Mouse (Mus musculus) MN1 (cell line): ENCODE data around the gene Ube2l3.
"Not testable (repeated sequence)": the region's sequence is repeated elsewhere in the genome, so short reads cannot be mapped to it uniquely, and the experiment has no call there.

Experiments used
- DNase-seq: peaks from one replicate; pipeline ENCODE4 v3.0.0-alpha.2; 2016; ENCODE audit warnings: low spot score

Ube2l3 gene

GRCm38 (mm10) chr16:17208389-17209361 is 6.2 kb upstream of the Ube2l3 start, which contains the start of gene Rimbp3:
Rimbp3 (plus strand) TSS chr16:17208603.
- DNase-seq = peak; percentile 93

DNA sequence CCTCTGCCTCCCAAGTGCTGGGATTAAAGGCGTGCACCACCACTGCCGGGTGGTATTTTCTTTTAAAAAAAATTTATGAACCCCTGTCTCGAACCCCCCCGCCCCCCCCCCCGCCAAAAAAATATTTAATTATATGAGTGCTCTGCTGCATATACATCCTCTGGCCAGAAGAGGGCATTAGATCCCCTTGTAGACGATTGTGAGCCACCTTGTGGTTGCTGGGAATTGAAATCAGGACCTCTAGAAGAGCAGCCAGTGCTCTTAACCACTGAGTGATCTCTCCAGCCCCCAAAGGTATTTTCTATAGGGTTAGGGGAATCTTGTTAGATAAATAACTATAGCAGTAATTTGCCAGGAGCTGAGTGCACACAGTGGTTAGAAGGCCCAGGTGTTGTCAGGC is 2.5 kb upstream of the Ube2l3 start:
- peak; percentile 66 for DNase-seq

GRCm38 (mm10) chr16:17201977-17202376 is 472 bp downstream of the Ube2l3 start:
- peak; percentile 67 for DNase-seq

DNA sequence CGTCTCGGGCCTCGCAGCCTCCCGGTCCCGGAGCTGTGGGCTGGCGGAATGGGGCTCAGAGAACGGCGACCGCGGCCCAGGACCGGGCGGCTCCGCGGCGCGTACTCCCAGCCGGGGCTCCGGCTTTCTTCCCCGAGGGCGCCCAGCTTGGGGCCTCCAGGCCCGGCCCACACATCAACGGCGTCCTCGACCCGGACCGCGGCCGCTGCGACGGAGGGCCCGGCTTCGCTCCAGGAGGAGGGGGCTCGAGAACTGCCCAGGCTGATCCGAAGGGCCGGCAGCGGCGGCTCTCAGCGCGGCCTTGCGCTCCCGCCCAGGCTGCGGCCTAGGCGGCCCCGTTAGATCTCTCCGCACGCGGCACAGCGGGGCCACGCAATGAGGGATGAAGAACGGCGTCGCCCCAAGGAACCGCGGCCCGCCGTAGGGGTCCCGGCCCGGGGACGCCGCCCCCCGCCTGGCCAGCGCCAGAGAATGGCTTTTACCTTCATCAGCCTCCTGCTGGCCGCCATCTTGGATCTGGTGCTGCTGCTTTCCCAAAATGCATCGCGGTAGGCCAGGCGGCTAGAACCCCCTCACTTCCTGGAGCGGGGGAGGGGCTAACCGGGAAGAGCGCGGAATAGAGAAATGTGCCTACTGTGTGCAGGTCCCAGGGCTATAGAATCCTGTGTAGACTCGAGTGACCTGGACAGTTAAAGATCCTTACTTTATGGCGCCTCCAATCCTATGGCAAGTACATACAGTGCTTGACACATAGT is 1.3 kb downstream of the Ube2l3 start:
- DNase-seq = peak; percentile 86

DNA sequence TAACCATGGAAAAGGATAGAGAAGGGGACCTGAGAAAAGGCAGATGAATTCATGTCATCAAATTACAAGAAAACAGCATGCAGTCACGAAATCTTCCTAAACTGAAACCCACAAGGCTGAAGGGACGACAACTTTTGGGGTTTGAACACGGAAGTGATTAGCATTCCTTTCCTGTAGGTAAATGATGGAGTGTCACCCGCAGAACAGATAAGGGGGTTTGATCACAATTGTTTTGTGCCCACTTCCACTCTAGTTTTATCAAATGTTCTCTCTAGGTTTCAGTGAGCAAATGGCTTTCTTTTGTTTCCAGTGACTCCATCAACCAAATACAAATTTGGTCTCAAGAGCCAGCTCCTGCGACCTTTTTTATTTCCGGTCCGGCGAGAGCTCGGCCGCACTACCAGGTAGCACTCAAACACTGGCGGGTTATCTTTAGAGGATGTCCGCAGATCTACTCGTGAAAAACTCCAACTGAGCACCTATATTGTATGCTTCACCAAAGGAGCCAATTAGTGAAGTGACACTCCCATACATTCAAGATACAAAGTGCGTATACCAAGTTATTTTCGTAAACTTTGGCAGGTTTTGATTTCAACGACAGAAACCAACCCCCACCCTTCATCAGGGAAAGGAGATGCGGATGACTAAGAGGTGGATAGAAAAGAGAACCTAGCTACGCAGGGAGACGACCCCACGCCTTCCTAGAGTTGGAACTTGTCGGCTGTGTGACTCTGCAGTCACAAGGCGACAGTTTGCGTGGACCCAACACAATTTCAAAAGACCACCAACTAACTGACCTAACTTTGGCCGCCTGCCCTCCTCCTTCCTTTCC is 2.1 kb downstream of the Ube2l3 start:
- peak; percentile 28 for DNase-seq

DNA sequence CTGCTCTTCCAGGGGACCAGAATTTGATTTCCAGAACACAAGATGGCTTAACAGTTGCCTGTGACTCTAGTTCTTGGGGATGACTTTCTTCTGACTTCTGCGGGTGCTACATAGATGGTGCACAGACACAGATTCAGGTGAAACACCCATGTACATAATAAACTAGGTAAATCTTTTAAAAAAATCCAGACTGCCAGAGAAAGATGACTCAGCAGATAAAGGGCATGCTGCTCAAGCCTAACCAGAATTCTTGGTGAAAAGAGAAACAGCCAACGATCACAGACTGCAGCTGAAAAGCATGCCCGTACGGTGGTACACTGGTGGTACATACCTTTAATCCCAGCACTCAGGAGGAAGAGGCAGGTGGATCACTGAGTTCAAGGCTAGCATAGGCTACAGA is 8.6 kb downstream of the Ube2l3 start:
- no peak for DNase-seq

- DNase-seq = no peak
Observed at GRCm38 (mm10) chr16:17185475-17185874, 17.0 kb downstream of the Ube2l3 start.

DNA sequence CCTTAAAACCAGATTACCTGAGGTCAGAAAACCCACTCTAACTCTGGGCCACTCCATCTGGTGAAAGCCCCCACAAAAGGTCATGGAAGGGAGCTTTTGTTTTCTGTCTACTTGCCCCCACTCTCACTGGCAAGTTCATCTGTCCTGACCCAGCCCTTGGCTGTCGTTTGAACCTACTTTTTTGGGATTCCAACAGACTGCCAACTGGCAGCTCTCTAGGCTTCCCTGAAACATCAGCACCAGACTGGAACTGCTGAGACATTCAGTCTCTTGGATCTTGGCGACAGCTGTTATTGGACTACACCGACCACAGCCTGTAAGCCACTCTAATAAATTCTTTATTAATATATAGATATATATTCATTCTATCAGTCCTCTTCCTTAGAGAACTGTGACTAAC is 19.4 kb downstream of the Ube2l3 start:
- no peak for DNase-seq

GRCm38 (mm10) chr16:17182136-17182535 is 20.3 kb downstream of the Ube2l3 start:
- no peak for DNase-seq

- DNase-seq = no peak
Observed at GRCm38 (mm10) chr16:17181382-17181781, 21.1 kb downstream of the Ube2l3 start.

DNA sequence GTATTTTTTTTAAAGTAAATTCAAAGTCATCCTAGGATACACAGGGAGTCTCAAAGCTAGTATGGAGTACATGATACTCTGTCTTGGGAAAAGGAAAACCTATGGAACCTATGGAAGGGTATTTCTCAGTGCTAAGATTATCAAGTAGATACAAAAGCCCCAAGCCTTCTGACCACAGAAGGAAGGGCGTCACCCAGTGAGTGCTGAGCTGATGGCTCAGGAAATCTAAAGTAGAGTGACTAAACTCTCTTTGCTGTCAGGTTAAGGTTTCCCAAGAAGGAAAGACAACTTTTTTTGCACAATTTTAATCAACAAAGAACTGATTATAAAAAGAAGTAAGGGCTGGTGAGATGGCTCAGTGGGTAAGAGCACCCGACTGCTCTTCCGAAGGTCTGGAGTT is 22.7 kb downstream of the Ube2l3 start:
- no peak for DNase-seq

DNA sequence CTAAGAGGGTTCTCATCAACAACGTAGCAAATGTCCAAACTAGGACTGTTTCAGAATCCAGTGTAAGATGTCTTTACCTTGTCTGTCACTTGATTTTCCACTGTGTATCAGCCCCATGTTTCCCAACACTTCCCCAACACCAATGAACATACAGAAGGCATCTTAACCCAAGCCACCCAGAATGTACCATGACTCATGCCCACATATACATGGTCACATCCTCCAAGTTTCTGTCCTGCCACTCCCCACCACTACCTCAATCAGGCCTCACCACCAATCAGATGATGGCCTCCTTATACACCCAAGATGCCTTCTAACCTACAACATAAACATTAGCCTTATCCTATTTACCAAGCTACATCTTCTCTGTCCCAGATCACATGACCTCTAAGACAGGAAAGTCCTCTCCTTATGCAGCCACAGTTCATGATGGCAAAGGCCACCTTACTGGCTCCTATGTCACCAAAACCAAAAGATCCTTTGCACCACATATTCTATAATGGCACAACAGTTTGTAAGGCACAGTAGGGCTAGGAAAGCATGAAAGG is 24.8 kb downstream of the Ube2l3 start:
- DNase-seq = no peak

DNA sequence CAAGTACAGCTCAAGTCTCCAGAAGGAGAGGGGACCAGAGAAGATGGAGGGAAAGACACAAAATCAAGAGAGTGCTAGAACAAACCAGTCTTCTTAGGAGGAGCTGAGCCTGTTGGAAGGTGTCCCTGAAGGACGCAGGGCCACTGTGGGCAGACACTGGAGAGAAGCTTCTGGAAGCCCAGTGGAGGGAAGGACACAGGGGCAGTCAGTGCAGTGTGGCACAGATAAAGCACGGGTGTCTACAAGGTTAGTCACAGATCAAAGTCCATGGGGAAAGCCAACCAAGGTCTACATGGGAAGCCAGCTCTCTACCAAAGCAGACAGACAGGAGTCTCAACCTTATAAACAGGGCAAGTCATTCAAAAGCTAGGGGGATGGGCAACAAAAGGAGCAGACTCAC is 26.7 kb downstream of the Ube2l3 start:
- DNase-seq = no peak

DNA sequence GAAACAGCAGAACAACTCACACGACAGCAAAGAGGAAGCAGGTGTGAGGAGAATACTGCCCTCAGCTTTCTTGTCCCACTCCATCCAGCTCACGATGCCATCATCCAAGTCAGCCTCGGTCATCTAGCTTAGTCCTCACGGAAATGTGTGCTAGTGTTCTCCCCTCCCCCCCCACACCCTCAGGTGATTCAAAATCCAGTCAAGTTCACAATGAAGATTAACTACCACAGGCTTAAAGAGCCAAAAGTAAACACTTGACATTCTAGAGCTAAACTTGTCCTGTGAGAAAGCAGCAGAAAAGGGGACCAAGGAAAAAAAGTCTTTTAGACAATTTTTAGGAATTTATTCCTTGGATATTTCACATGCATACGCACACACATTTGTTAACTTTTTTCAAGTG is 34.4 kb downstream of the Ube2l3 start:
- no peak for DNase-seq

- DNase-seq = no peak
Observed at GRCm38 (mm10) chr16:17167179-17167578, 35.3 kb downstream of the Ube2l3 start.

DNA sequence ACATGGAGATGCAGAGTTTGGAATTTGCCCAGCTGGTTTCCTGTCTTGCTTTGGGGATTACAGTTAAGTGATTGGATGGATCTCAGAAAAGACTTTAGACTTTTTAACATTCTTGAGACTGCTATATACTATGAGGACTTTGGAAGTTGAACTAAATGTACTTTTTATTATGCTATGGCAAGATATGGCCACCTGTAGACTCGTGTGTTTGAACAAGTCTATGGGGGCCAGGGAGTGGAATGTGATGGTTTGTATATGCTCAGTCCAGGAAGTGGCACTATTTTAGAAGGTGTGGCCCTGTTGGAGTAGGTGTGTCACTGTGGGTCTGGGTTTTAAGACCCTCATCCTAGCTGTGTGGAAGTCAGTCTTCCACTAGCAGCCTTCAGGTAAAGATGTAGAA is 37.0 kb downstream of the Ube2l3 start:
- DNase-seq = not testable (repeated sequence)

GRCm38 (mm10) chr16:17154346-17154745 is 48.1 kb downstream of the Ube2l3 start:
- no peak for DNase-seq

- DNase-seq = no peak
Observed at GRCm38 (mm10) chr16:17151874-17152273, 50.6 kb downstream of the Ube2l3 start.

GRCm38 (mm10) chr16:17150520-17151258 is 51.8 kb downstream of the Ube2l3 start:
- no peak for DNase-seq

- peak; percentile 75 for DNase-seq
Observed at GRCm38 (mm10) chr16:17148084-17148483, 54.4 kb downstream of the Ube2l3 start.

DNA sequence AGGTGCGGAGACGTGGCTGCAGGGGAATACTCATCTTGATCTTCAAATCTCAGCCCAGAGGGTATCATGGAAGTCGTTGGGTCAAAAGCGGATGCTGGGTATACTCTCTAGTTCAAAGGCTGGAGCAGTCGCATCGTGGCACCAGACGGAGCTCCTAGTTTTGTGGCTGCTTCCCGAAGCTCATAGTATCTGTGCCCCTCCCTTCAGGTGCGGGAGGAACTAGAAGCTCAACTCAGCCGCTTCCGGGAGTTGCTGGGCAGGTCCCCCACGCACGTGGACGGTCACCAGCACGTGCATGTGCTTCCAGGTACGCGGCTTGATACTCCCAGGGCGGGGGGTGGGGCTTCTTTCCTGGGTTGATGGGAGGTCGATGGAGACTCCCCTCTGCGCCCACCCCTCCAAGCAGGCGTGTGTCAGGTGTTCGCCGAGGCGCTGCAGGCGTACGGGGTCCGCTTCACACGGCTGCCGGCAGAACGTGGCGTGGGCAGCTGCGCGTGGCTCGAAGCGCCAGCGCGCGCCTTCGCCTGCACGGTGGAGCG is 55.0 kb downstream of the Ube2l3 start:
- peak; percentile 44 for DNase-seq
